In the genomic region with DNA sequence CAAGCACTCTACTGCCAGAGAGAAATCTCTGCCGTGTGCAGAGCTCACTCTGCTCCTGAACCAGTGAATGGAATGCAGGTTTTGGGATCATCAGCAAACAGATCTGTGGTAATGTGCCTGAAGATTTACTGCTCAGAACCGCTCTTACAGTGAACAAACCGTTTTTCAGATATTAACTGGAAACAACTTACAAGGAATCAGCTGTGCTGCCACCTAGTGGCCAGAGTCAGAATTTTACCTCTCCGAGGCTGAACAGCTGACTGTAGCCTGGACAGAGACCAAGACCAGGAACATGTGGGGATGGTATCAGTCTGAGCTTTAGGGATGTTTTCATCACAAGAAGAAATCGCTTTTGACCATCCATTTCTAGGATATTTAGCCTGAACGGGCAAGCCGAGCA, we compare ENCODE assay signal across 8 mouse cellular contexts.
A peak's percentile ranks its signal among the peaks of the same experiment; 100 is the strongest.
DNase-seq lines count a peak whose midpoint lies in the region; ATAC-seq and TF ChIP-seq lines count a peak whose summit lies in the region.
"Not testable (repeated sequence)": the region's sequence is repeated elsewhere in the genome, so short reads cannot be mapped to it uniquely, and the experiment has no call there.

No protein-coding gene starts in this region.

- TF ChIP-seq POLR2A in cerebellum, adult 2 months (IDR thresholded peaks at IDR 0.05; ENCODE audit: borderline replicate concordance, insufficient read depth, low read length): not testable (repeated sequence)

- intact Hi-C loops in left cerebral cortex, postnatal 36 days (cut with DNase I): not testable (repeated sequence)

- ATAC-seq in megakaryocyte progenitor cell, adult 5-6 weeks (replicated peaks; ENCODE audit: poor library complexity): peak; percentile 39; the same call in 1 of the 2 replicates

- not testable (repeated sequence) for H3K27ac ChIP-seq in cerebellum, adult 2 months (ENCODE audit: insufficient read depth, low read length)

- H3K27me3 ChIP-seq in cerebellum, adult 2 months (ENCODE audit: control insufficient read depth, insufficient read depth, low read length): not testable (repeated sequence)

- not testable (repeated sequence) for H3K4me1 ChIP-seq in cerebellum, adult 2 months (ENCODE audit: control insufficient read depth, insufficient read depth, low read length)

- not testable (repeated sequence) for TF ChIP-seq CTCF in cerebellum, adult 2 months (IDR thresholded peaks at IDR 0.05; ENCODE audit: borderline replicate concordance, insufficient read depth, low read depth, low read length)

- WGBS in cerebellum, adult 2 months: 22% methylated on average over 7 of the region's 7 CpGs

- peak; percentile 19 to 43 for DNase-seq in B cell, adult 2 months
- DNase-seq in cerebellum, adult 2 months: peak; percentile 19 to 20
- DNase-seq in gastrocnemius, adult 18-20 months (ENCODE audit: low spot score): peak; percentile 5
- DNase-seq in induced T-regulatory cell, adult 2 months (ENCODE audit: low read depth): peak; percentile 5
- peak; percentile 50 for DNase-seq in layer of hippocampus, adult 11-12 months (ENCODE audit: low spot score)
- peak; percentile 9 to 17 for DNase-seq in left cerebral cortex, postnatal 36 days (ENCODE audit: low spot score in 2 of 2)
- peak; percentile 12 to 52 for DNase-seq in spleen, postnatal 4 days (ENCODE audit: low spot score in 2 of 2)

- H3K4me3 ChIP-seq in cerebellum, adult 2 months (replicated peaks; ENCODE audit: insufficient read depth, low read depth, low read length): not testable (repeated sequence)
